Mouse (Mus musculus) embryonic fibroblast, embryonic 13.5 days (primary cell): ENCODE results near the gene Kctd18. TPM values are rescaled to one million over a fixed set of nuclear protein-coding genes. Genes with fewer than 3 reads are reported as not detected.

ENCODE experiments used
- H3K27ac ChIP-seq: 2 replicates; pipeline ENCODE4 v1.5.1; 2012; ENCODE audit warnings: low read length, control low read depth, inconsistent platforms; ENCODE audit not compliant: insufficient read depth
- H3K4me1 ChIP-seq: 2 replicates; pipeline ENCODE4 v1.6.1; 2011; ENCODE audit warnings: low read length; ENCODE audit not compliant: control insufficient read depth, insufficient read depth
- H3K4me3 ChIP-seq: 2 replicates; pipeline ENCODE4 v1.5.1; 2011; ENCODE audit warnings: mild to moderate bottlenecking, control low read depth, low read length; ENCODE audit not compliant: insufficient read depth
- CTCF ChIP-seq: IDR thresholded peaks from 2 replicates; pipeline ENCODE4 v1.5.1; 2011; ENCODE audit warnings: mild to moderate bottlenecking, control low read depth, low read length, moderate library complexity, borderline replicate concordance; ENCODE audit not compliant: insufficient read depth
- POLR2A ChIP-seq: IDR thresholded peaks from 2 replicates; pipeline ENCODE4 v1.6.1; 2011; ENCODE audit warnings: low read depth, mild to moderate bottlenecking, control low read depth, low read length, moderate library complexity
- polyA plus RNA-seq: library from polyadenylated mRNA; stranded (reverse); fragments of >200 nt; gene quantifications from 2 replicates; pipeline ENCODE4 v1.2.4, GENCODE M21; 2011; ENCODE audit warnings: low read depth; ENCODE audit not compliant: missing spikeins, insufficient read length

The Kctd18 gene
- polyA plus RNA-seq, 1 experiment = 19.2 TPM

GRCm38 (mm10) chr1:57911561-57911960, 107.2 kb downstream of the Kctd18 start:
- Histone ChIP-seq H3K27ac (no peak overlapping the region), H3K4me3 (no peak overlapping the region), H3K4me1 (no peaks in the 10 kb centered on the region)
- no peak for TF ChIP-seq CTCF
- TF ChIP-seq POLR2A = no peak

GRCm38 (mm10) chr1:57906312-57906711, 112.4 kb downstream of the Kctd18 start:
- Histone ChIP-seq H3K27ac (peak overlapping the region; percentile 46), H3K4me3 (no peak overlapping the region), H3K4me1 (no peaks in the 10 kb centered on the region)
- no peak for TF ChIP-seq POLR2A
- TF ChIP-seq CTCF = no peak

- no peaks in the 10 kb centered on the region for H3K4me1 ChIP-seq
- TF ChIP-seq CTCF (no peak), POLR2A (no peak)
- peak overlapping the region; percentile 58 for H3K27ac ChIP-seq
- H3K4me3 ChIP-seq = no peak overlapping the region
Observed at GRCm38 (mm10) chr1:57905912-57906311, 112.8 kb downstream of the Kctd18 start.

Other genes with a start within 250 kb of the Kctd18 start
- gene Spats2l, start 244.8 kb downstream of the Kctd18 start, polyA plus RNA-seq = 24.4 and 50.3 TPM in 2 replicates
- gene Sgo2a, start 23.0 kb downstream of the Kctd18 start, polyA plus RNA-seq = 12.4 and 20.7 TPM in 2 replicates
- gene Aox1, start 11.0 kb upstream of the Kctd18 start, polyA plus RNA-seq = 4.1 and 5.2 TPM in 2 replicates
- 0.14 and 0.15 TPM in 2 replicates for gene Aox3, start 94.2 kb upstream of the Kctd18 start, polyA plus RNA-seq
- gene Aox4, start 191.4 kb upstream of the Kctd18 start, polyA plus RNA-seq = not detected in 2 replicates